Mouse (Mus musculus): Measurements from ENCODE around the gene Sgms1.

The Sgms1 gene

DNA sequence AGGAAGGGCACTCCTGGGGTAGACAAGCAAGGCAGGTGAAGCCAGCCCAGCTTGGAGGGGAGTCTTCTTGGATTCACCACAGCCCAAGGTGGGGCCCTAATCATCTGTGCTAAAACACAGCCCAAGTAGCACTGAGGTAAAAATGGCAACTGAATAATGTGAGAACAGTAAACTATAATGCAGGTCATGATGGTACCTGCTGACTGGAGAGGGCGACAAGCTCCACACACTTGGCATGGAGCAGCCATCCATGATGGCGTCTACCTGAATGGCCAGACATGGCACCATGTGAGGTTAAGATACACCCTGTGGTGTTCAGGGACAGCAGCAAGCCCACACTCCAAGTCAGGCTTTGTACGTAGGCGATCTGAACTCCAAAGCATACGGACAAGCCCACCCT, 190.4 kb downstream of the Sgms1 start:
- TF ChIP-seq GATA4 (IDR thresholded peaks at IDR 0.05; ENCODE audit: insufficient replicate concordance, low read length), result no peak

DNA sequence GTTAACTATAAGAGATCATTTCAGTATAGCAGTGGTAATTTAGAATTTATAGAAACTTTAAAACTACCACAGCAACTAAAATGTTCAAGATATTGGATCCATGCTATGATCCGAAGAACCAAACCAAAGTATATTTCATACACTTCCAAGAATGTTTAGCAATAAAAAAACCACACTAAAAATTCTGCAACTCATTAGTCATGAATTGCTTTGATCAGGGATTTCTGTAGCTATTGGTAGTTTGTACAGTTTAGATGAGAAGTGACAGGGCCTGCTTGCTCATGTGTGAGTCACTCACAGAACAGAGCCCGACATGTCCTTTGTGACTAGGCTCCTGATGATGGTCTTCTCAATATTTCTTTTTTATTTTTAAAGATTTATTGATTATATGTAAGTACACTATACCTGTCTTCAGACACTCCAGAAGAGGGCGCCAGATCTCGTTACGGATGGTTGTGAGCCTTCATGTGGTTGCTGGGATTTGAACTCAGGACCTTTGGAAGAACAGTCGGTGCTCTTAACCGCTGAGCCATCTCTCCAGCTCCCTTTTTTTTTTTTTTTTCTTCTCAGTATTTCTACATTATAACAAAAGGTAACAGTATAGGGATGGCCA, 190.9 kb downstream of the Sgms1 start:
- no peak for TF ChIP-seq GATA4 (IDR thresholded peaks at IDR 0.05; ENCODE audit: insufficient replicate concordance, low read length)

DNA sequence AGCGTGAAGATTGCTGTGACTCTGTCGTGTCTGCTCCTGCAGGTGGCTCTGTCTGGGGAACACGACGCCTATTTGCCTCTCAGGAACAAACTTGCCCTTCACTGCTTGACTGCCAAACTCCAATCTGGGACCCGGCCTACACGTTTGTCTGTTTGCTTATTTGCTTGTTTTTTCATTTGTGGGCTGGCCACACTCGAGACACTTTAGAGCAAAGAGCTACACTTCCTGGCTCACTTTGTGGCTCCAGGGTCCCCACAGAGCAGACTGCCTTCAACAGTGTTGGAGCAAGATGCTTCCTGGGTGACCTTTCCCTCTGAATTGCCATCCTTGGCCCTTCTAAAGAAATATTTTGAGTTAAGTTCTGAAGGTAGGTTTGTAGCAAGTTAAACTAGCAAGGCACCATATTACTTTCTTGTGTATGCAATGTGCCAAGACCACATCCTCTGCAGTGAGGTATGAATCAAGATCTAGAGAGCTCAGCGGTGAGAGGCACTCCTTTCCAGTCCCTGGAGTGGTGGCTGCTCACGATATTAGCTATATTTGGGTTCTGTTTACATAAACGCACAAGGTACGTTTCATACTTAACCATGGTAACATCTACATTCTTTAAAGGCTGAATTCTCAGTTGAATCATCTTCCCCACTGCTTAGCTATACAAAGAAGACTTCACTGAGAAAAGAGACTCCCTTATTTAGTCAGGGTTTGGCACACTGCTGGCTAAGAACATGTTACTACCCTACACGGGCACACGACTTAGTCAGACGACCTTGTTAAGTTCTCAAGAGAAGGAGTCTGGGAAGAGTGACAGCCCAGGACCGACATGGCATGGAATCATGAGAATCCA, 192.3 kb downstream of the Sgms1 start:
- TF ChIP-seq GATA4 (IDR thresholded peaks at IDR 0.05; ENCODE audit: insufficient replicate concordance, low read length), result no peak

DNA sequence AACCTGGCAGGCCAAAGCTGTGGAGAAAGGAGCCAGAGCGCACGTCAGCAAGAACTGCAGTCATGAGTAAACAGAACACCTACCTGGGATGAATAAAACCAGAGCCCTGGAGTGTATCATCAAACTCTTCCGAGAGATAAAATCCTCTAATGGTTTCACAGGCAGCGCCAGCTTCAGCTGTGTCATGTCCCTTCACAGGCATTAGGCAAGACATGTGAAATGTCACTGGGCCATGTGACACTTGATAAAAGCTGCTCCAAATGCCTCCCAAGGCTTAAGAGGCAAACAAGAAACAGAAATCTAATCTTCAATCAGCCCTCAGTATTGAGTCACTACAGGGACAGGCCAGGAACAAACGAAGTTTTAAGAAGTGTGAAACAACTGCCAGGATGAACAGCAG, 193.3 kb downstream of the Sgms1 start:
- TF ChIP-seq GATA4 (IDR thresholded peaks at IDR 0.05; ENCODE audit: insufficient replicate concordance, low read length), result peak; percentile 62; the same call in 1 of the 2 replicates

DNA sequence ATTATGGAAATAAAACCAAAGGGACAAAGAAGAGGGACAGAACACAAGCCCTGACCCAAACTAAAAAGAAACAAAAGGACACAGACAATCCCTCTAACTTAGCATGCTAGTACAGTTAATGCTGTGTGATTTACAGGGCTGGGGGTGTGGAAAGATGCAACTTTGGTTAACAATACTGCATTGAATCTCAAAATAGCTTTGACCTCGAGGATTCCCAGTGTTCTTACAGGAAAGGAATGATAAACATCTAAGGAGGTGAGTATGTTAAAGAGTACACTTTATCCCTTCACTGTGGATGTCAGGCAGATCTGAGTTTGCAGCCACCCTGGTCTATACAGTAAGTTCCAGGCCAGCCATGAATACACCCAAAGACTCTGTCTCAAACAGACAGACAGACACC, 194.7 kb downstream of the Sgms1 start:
- no peak for TF ChIP-seq GATA4 (IDR thresholded peaks at IDR 0.05; ENCODE audit: insufficient replicate concordance, low read length)

DNA sequence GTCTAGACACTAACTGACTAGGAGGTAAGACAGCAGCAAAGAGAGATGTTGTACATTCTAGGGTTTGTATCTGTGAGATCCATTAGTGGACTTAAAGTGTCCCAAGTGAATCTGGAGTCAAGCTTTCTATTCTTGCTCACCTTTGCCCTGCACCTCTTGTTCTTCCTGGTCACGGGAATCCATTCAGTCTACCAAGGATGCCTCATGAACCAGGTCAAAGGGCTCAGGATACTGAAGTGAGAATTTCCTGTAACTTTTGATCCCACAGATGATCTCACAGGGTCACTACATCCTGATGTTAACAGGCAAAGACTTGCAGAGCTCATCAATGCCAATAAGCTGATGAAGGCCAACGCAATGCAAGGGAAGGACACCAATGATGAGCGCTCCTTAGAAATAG, 195.4 kb downstream of the Sgms1 start:
- TF ChIP-seq GATA4 (IDR thresholded peaks at IDR 0.05; ENCODE audit: insufficient replicate concordance, low read length), result no peak

DNA sequence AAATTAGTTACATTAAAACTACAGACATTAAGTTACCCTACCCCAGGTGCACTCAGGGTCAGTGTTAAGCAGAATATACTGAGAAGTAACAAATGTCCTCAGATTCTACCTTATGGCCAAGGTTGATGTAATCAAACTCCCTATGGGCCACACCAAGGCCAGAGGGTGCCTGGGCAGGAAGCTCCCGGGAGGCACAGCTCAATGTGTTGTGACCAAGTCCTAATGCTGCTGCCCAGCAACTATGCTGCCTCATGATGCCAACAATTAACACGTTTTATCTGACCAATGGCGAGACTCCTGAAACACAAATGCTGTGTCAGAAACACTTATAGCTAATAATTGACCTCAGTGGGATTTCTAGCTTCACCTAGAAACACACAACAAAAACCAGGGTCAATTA, 197.9 kb downstream of the Sgms1 start:
- no peak for TF ChIP-seq GATA4 (IDR thresholded peaks at IDR 0.05; ENCODE audit: insufficient replicate concordance, low read length)

DNA sequence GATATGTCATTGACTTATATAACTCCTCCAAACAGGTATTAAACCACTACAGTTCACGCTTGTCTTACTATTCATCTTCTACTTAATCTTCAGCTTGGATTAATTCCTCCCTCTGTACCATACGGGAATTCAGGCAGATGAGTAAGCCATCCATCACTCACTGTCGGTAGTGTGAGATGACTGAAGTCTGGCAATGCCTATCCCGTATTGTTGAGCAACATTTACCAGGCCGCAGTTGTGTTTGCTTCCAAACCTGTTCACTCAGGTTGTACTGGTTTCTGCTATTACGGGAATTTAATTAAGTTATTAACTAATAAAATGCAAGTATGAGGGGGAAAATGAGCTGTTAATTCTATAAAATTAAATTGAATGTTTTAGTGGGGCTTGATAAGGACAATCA, 199.6 kb downstream of the Sgms1 start:
- TF ChIP-seq GATA4 (IDR thresholded peaks at IDR 0.05; ENCODE audit: insufficient replicate concordance, low read length), result no peak

DNA sequence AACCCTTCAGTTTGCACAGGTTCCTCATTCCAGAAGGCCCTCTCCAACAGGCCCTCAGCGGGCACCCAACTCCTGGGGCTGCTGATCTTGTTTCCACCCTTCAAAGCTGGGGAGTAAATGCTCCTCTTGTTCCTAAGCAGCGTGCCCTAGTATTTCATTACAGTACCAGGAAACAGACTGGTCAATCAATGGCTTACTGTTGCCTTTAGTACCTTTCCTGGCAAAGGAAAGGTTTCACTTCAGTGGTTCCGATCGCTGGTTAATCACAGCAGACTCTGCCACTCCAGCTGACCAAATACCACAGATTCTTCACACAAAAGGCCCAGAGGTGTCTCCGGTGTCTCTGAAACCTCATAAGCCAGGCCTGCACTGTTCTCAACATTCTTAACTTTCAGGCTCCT, 200.5 kb downstream of the Sgms1 start:
- TF ChIP-seq GATA4 (IDR thresholded peaks at IDR 0.05; ENCODE audit: insufficient replicate concordance, low read length), result no peak

DNA sequence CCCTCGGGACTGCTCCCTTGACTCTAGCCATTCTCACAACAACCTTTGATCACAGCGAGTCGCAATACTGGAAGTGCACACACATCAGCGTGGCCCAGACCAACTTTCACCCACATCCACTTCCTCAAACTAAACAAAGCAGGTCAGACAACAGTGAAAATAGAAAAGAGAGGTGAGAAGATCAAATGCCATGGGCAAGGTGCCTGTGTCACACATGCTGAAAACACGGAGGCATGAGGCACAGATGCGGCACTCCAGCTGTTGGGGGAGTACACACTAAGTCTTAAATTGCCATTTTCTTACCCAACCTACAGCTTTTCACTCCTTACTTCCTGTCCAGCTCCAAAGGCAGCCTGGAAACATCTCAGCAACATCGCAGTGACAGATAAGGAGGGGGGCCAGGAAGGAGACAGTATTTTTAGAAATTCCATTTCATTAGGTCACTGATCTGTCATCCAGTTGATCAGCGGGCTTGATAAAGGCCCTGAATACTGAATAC, 202.9 kb downstream of the Sgms1 start:
- peak; percentile 72 for TF ChIP-seq GATA4 (IDR thresholded peaks at IDR 0.05; ENCODE audit: insufficient replicate concordance, low read length)

DNA sequence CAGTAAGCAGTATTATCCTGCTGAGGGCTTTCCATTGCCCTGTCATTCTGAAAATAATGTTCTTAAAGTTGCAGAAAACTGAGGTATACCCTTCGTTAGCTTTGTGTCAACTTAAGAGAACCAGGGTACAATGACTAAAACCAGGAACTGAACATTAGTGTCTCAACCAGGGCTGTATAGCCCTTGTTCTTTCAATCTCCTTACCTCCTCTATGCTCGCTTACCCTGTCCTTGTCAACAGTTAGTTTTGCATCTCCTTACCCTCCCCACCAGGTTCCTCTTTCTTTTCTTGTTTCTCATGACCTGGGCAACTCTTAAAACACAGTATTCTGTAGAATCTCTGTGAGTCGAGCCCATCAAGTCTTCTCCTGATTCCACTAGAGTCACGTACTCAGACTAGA, 206.5 kb downstream of the Sgms1 start:
- no peak for TF ChIP-seq GATA4 (IDR thresholded peaks at IDR 0.05; ENCODE audit: insufficient replicate concordance, low read length)

DNA sequence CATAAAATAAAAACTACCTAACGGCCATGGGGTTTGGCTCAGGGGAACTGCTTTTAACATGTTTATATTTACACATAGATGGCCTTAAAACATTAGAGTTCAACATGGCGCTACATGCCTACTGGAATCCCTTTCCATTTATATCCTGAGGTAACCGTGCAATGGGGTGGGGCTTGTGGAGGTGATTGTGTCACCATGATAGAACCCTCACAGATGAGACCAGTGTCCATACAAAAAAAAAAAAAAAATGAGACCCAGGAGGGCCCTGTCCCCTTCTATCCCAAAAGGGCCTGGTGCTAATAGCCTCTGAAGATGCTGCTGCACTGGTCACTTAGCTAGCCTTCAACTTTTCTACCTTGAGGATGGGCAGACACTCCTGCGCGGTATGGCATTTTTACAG, 207.0 kb downstream of the Sgms1 start:
- TF ChIP-seq GATA4 (IDR thresholded peaks at IDR 0.05; ENCODE audit: insufficient replicate concordance, low read length), result no peak

DNA sequence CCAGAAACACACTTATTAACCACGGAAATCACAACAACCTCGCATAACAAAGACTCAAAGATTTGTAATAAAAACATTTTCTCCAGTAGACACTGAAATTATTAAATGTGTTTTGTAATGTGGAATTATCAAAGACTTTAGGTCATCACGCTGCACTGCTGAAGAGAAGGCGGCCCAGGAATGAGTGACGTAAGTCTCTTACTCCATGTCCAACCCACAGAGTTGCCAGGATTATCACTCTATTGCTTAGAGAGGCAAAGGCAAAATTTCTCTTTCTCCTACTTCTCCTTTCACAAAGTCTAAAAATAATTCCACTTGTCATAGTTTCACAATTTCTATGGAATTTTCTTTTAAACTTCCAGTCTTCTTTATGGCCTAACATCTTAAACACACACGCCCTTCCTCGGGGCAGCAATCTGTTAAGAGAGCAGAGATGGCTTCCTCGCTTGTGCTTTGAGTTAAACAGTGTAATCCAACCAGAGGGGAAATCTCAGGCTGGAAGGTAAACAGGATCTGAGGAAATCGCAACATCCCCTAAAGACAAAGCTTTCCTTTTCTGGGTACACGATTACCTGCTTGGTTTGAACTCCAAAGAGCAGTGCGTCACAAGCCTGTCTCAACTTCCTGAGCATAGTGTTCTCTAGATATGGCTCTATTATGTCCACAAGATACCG, 207.7 kb downstream of the Sgms1 start:
- TF ChIP-seq GATA4 (IDR thresholded peaks at IDR 0.05; ENCODE audit: insufficient replicate concordance, low read length), result peak; percentile 98

DNA sequence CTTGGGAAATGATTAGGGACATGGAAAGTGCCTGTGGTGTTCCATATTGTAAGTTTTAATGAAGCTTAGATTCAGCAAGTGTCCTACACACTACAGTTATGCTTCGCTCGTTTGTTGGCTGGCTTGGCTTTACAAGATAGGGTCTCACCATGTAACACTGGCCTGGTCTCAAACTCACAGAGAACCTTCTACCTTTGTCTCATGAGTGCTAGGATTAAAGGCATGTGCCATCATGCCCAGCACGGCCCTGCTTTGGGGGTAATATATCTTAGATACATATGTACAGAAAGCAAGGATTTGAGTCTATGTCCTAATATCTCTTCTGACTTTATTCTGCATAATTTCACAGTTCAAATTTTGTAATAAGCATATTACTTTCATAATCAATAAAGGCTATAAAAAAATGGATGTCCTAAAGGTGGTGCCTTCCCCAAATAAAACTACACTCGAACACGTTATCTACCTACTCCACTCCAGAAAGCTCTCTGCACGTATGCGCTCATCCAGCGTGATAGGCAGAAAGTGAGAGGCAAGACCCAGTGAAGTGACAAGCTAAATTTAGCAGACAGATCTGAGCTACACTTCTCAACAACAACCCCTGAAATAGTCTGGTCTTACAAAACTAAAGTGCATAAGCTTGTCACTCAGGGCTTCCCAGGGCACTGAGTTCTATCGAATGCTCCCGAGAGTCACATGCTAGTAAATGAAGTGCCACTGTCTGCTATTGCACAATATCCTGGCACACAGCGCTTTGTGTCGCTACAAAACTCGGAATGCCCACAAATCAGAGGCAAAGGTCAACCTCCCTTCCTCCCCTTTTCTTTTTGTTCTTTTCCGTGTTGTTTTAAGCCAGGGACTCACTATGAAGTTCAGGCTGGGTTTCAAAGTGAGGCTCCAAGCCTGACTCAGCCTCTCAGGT, 208.5 kb downstream of the Sgms1 start:
- no peak for TF ChIP-seq GATA4 (IDR thresholded peaks at IDR 0.05; ENCODE audit: insufficient replicate concordance, low read length)

DNA sequence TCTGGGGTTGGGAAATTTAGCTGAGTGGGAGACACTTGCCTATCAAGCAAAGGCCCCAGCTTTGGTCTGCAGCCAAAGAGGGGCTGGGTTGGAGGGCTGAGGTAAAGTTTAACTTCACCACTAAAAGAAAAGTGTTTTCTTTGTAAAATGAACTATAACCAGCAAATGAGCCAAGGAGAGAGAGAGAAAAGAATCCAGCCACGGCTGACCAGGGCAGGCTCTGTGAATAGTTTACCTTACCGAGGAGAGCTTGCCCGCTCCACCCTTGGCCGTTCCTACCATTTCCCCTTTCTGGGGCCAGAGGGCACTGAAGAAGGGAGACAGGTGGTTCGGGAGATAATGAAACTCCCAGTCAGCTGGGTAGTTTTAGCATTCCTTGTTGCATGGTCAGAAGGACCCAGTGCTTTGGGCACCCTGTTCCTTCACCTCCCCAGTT, 209.5 kb downstream of the Sgms1 start:
- no peak; the same call in 1 of the 2 replicates for TF ChIP-seq GATA4 (IDR thresholded peaks at IDR 0.05; ENCODE audit: insufficient replicate concordance, low read length)
